Mouse (Mus musculus) ovary, postnatal 10 days (tissue): ENCODE measurements at regions not wholly inside any gene's neighbourhood (a gene's known extent, or its start where the extent isn't known, plus 50 kb on each side); places are given as distances from the start of the nearest gene placed in this dataset.

ENCODE experiments used
- DNase-seq: peaks from one replicate; pipeline ENCODE4 v3.0.0; 2022; ENCODE audit warnings: low spot score

DNA sequence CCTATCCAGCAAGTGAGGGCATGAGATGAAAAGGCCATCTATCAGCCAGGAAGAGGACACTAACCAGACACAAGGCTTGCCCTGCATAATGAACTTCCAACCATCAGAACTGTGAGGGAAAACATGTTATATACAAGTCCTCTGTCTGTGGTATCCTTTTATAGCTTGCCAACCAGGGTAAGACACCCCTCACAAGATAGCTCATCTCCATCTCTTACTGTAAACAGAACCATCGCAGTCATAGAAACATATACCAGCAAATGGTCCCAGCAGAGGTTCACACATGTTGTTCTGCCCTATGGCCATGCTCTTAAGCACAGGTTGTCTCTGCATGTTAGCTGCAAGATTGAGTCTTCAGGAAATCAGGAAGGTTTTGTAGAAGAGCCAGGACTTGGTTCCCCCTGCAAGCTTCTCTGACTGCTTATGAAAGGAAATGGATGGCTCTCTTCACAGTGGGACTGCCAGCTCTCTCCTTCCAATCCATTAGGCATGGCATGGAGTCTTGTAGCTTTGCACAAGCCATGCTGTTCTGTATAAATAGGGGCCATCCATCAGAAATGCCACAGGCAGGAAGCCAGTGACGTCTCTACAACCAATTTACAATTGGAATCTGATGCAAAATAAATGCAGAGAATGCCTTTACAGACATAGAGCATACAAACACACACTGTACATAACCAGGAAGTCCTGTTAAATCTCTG, 1514.0 kb upstream of the Lrrc6 start:
- DNase-seq, result no peak

DNA sequence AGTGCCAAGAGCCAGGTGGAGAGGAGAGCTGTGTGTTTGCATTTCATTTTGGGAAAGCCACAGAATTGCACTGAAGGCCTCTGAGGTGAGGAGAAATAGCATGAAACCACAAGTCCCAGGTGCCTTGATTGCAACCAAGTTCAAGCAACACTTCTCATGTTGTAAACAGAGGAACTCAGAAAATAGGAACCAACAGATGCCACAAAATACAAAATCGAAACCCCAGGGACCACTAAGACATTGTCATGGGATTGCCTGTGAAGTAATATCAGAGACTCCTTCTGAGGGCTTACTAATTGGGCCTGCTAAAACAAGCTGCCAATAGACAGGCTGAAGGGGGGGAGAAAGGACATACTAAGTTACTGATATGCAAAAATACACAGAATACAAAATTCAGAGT, 1510.5 kb upstream of the Lrrc6 start:
- no peak for DNase-seq

DNA sequence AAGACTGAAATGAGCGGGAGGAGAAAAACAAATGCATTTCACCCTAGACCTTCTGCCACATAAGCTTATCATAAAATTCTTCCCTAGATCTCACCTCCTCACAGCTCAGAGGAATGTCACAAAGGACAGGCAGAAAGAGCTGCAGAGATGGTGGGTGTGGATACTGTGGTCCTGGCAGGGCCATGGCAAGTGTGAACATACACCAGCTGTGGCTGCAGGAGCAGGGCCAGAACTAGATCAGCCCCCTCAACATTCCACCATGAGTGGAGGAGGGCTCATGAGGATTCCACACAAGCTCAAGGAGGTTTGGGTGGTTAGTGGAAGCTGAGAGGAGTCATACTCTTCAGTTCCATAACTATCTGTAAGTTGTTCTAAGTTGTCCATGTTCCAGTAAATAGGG, 1509.5 kb upstream of the Lrrc6 start:
- no peak for DNase-seq

DNA sequence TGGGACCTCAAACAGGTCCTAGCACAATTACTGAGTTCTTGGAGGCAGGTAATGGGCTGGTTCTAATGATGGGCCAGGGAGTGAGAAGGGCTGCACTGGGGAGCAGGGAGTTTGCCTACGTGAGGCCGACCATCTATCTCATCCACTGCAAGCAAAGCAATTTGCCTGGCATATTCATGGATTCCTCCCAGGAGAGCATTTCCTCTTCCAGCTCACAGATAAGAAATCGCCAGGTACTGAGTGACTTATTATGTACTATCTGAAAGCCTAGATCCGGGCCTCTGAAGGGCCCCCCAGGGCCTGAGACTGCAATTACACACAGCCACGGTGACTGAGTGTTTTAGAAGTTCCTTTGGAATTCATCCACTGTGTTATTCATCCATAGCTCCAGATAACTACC, 1504.1 kb upstream of the Lrrc6 start:
- DNase-seq, result no peak

DNA sequence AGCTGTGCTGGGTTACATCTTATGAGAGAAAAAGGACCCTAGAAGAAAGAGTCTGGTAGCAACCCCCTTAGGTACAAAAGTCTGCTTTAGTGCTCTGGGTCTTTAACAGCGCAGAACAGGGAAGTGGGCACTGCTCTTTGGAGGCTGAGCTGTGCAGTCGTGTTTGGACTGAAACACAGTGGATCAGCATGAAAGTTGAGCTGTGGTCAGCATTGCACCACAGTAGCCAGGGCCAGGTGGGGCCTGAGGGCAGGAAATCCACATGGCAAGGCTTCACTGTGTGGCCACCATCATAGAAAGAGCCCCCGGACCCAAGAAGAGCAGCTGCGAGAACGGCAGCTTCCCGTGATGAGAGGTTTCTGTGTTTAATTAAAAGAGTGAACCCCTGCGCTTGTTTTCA, 1495.8 kb upstream of the Lrrc6 start:
- no peak for DNase-seq

DNA sequence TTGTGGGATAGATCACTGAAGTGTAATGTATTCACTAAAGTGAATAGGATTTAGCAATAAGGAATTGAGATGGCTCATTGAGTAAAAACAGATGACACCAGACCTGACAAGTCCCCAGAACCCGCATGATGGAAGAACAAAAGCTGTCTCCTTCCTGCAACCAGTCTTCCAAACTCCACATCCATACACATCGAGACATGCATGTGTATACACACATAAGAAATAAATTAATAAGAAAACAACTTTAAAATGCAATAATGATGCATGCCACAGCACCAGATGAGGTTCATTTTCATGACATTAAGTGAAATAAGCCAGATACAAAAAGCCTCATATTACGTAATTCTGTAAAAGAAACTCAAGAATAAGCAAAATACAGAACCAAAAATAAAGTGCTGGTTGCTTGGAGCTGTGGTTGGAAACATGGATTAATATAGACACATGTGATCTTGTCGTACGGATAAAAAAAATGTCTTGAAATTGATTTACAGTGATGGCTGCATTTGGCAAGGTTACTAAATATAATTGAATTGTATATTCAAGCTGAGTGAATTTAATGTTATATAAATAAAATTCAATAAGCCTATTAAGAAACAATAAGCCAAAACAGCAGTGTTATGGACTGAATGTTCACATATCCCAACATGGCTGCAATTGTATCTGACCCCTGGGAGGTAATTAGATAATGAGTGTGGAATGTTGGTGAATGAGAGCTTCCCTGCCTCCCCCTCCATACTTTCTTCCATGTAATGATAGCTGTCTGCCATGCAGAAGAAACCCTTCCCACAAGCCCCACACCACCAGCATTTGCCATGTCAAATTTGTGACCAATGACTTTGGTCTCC, 1488.9 kb upstream of the Lrrc6 start:
- no peak for DNase-seq

DNA sequence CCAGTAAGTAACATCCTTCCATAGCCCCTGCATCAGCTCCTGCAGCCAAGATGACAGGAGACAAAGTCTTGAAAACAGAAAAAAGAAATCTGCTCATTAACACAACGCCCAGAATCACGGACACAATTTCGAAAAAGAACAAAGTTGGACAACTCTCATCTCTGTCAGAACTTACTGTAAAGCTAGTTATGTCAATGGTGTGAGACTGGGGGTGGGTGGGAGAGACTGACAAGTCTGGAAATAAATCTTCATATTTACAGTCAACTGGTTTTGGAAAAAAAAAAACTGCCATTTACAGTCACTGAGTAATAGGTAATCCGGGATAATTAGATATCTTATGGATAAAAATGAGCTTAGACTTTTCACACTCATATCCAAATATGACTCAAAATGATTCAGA, 1487.2 kb upstream of the Lrrc6 start:
- DNase-seq, result no peak

DNA sequence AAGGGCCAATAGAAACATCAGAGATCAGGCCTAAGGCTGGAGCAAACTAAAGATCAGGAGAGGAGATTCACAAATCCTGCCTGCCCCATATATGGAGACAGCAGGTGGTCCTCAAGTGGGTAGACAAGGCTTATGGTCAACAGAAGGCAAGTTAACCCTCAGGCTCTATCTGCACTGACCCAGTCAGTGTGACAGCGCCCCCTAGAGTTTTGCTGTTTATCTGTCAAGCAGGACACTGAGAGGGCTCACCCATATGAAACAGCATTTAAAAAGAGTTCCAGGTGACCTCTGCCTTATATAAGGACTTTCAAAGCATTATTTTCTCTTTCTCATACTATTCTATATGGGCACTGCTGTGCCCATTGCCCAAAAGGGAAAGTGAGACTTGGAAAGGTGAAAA, 1482.5 kb upstream of the Lrrc6 start:
- no peak for DNase-seq

DNA sequence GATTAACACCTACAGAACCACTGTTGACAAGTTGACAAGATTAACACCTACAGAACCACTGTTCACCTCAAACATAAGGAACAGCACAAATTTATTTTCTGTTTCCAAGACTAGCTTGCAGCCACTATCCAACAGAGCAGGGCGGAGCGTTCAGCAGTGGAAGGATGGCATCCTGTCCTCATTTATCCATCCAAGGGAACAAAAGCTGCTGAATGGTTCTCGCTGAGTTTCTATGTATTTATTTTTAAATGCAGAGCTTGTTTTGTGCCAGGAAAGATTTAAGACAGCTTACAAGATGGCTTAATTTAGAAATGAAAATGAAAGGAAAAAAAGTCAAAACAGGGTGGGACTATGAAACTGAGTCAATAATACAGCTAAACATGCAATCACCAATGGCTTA, 1481.2 kb upstream of the Lrrc6 start:
- no peak for DNase-seq

DNA sequence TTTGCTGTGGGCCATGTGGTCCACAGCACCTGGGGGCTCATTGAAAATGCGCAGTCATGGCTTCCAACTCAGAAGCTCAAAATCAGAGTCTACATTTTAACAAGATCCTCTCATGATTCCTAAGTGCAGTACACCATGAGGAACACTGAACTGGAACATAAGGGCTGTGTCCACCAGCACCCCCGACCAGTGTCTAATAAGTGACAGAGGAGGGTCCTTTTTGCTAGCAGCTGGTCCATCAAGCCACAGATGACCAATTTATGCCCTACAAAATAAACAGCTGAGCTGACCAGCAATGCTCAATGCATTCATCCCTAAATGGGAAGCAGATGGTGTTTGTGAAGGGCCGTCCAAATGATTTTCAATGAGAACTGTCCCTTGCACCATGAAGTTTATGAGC, 1478.7 kb upstream of the Lrrc6 start:
- DNase-seq, result no peak

DNA sequence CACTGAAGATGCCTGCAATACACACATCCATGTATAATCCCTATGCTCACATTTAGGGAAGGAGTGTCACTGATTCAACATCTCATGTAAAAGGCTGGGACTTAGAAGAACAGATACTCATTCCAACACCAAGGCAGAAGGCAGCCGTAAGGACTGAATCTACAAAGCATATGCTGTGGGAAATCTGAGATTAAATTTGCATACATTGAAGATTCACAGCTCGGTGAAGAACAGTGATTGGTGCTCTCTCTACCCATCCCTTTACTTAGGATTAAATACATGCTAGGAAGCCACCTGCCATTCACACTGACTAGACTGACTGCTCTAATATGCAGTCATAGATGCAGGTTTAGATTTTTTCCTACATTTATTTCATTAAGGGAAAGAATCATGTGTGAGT, 1476.5 kb upstream of the Lrrc6 start:
- DNase-seq, result no peak

DNA sequence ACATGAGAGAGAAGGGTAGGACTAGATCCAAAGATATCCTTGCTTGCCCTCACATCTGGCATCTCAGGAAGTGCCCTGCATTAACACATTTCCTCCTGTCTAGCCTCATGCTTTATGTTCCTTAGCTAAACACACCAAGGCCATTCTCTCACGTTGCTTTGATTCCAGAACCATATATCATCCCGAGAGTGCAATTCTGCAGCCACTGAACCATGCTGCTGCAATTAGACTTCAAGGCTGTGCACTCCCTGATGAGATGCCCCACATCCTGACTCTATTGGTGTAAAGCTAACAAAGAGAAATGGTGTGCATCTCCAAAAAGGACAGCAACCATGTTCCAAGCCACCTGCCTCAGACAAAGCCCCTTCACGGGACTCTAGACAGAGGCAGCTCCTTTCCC, 1471.3 kb upstream of the Lrrc6 start:
- no peak for DNase-seq

DNA sequence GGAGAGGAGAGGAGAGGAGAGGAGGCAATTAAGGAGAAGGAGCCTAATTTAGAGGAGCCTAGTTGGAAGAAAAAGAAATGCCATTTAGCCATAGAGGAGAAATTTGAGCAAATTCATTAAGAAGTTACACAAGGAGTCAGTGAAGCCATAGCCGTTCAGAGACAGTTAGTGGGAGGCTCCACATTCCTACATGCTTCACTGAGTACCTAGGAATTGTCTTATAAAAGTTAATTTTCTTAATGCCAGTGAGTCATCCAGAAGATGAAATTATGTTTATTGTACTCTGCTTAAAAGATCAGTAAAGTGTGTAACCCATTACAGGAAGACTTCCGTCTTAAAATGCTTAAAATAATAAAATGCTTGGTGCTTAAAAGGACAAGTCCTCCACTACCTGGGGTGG, 1453.5 kb upstream of the Lrrc6 start:
- no peak for DNase-seq

DNA sequence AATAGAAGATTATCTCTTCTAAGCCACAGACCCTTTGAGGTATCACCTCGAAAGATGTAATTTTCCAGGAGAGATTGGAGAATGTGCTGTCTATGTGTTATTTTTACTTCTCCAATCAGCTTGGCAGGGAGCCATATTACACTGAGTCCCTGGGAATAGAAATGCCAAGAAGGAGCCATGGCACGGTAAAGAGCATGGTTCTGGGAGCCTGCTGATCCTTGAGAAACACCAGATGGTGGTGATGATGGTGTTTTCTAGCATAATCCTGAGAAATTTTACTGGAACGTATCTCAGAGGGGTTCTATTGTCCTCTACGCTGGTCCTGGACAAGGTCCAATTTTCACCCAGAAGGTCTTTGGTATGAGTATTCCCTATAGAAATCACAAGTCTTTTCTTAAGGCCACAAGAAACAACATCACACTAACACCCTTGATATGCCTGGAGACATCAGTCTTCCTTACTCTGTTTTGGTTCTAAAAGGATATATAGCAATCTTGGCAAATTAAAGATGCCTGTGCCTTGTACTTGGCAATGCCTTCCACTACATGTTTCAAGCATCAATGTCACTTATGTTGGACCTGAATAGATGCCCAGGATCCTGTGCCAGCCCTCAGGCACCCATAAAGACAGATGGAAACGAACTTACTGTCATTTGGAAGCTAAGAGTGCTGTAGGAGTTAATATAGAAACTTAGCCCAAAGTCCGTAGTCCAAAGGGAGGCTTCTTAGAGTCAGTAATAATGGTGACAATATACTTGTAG, 1449.8 kb upstream of the Lrrc6 start:
- no peak for DNase-seq

DNA sequence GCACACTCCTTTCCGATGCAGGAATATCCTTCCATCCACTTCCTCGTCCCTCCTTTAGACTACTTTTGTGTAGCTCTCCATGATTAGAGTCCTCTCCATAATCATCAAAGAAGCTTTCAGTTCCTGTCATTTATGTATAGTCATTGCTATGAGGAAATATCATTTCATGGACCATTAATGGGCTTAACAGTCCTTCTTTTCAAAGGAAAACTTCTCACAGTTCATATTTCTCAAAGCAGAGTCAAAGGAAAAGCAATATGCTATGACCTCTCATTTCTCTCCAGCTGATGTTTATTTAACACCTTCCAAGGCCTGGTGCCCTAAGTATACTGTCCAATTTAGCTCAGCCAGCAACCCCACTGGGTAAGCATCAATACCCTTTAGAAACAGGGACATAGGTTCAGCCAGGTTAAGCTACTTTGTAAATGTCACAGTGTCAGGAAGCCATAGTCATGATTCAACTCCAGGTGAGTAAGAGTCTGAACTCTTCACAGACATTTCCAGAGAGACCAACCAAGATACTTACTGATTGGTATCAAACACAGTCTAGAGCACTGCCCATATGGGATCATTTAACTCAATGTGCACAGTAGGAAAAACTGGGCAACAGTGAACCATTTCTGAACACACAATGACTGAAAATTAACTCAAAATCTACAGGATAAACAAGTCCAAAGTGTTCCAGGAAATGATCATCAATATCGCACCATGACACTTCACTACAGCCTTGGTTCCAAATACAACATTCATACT, 1443.8 kb upstream of the Lrrc6 start:
- DNase-seq, result no peak

DNA sequence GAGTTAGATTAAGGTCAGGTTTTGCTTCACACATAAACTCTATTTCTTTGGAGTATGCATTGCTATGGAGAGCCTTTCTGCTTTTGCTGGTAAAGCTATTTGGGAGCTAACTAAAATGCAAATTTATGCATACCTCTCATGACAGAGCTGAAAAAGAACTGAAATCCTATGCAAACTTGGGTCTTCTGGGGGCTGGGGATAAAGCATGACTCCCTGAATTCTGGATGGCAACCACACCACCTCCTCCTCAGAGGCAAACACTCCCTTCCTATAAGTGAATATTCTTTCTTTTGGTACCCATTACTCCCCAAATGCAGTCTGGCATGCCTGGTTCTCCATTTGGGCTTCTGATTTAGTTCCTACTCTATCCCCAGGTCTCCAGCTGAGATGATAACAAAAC, 1442.3 kb upstream of the Lrrc6 start:
- DNase-seq, result no peak

DNA sequence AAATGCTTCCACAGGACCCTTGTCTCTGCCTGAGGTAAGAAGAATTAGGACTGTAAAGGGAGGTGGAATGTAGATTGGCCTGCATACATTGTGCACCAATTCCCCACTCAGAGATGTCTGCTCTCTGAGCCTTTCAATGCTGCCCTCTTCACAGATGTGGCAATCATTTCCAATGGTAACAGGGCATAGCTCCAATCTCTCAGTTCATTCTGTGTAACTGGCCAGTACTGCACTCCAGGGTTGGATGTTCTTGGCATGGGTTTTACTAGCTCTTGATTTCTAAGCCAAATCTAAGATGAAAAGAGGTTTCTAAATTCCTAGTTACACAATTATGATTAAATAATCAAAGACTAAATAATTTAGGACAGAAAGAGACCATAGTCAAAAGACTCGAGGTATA, 1439.8 kb upstream of the Lrrc6 start:
- no peak for DNase-seq

DNA sequence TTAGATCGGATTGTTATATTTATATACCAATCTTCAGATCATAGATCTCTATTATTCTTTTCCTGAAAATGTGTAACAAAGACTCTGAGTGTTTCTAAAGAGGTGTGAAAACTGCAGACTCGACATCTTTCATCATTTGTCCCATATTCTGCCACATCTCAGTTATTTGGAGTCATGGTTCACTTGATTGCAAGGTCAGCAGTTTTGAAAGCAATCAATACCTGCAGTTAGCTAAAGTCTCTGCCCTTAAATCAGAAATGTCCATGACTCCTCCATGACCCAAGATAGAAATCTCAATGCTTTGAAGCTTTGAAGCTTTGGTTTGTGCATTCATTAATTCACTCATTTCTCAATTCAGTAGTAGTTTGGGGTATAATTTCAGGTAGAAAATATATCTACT, 1424.2 kb upstream of the Lrrc6 start:
- DNase-seq, result no peak

DNA sequence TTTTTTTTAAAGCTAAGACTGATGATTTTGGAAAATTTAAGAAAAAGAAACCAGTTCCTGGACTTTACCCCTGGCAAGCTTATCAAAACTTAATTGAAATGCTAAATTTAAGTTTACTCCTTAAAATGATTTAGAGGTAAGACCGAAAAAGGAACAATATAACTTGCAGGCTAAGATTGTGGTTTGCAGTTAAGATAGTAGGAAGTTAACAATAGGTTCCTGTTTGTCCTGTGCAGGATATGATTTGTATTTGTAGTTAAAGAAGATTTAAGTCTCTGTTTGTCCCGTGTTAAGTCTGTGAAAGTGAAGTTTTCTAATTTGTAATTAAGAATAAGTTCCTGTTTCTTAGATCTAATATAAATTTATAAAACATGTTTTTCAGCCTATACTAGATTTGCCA, 1406.3 kb upstream of the Lrrc6 start:
- no peak for DNase-seq

DNA sequence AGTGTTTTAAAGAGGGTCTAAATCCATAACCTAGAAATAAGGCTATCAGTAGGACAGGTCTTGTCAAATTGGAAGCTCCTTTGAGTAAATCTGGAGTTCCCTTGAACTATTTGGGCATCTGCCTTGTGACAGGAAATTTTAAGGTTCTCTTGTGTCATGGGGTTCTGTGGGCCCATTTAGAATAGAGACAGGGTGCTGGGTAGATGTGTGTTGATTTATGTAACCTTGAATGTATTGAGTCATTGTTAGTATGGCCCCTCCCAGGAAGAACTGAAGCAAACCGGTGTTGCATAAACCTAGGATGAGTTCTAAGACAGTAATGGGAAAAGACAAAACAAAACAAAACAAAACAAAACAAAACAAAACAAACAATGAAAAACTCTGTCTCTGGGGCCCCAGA, 1404.6 kb upstream of the Lrrc6 start:
- no peak for DNase-seq

DNA sequence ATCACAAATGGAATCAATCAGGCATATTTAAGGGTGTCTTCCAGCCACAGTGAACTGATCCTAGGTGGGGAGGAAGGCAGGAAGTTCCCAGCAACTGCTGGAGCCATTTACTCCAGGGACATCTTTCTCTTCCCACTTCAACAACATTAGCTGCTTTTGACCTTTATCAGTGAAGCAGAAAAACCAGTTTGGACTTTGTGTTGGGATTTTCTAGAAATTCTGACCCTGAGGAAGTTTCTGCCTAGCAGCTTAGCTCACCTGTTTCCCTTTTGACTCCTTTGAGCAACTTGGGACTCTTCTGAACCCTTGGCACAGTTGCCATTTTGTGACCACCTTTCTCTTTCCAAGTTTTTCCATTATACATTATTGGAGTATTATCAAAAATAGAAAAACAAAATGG, 1403.9 kb upstream of the Lrrc6 start:
- no peak for DNase-seq

DNA sequence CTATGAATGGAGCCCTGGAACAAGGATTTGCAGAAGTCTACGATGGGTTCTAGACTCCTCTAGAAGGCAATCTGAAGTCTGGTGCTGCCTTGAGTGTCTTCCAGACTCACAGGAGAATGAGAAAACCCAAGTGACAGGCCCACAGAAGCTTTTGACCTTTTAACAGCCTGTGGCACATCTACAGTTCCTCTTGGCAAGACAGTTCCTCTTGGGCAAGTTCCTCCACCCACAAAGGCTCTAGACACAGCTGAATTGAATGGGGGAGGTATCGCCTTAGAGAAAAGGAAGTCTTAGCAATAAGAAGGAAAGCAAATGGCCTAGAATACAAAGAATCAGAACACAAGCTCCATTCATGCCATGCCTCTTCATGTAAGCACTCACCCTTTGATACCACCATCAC, 1402.3 kb upstream of the Lrrc6 start:
- no peak for DNase-seq
